Mouse (Mus musculus): ENCODE measurements around the gene Gstt2.

DNA sequence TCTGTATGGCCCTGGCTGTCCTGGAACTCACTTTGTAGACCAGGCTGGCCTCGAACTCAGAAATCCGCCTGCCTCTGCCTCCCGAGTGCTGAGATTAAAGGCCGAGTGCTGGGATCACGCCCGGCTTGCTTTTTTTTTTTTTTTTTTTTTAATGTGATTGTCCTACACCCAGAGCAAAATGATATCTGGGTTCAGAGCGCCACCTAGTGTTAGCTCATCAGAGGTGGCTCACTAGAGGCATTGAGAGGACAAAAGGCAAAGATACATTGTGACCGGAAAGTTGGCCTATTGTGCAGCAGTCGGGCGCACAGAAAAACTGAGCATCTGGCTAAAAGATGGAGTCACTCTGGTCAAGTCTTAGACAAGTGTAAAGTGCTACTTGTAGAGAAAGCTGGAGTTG lies 16.2 kb upstream of the Gstt2 start:
- TF ChIP-seq CTCF (IDR thresholded peaks at IDR 0.05; ENCODE audit: low read depth) = peak; percentile 82
- TF ChIP-seq EP300 (optimal IDR thresholded peaks at IDR 0.05) = no peak

All from stomach, postnatal 0 days (tissue).